Mouse (Mus musculus): ENCODE data around the gene Dlgap4. TPM values are rescaled to one million over a fixed set of nuclear protein-coding genes. Genes with fewer than 3 reads are reported as not detected.

Gene Dlgap4
- polyA plus RNA-seq, 1 experiment, result 47.1 TPM

- peaks cover 27% of the 10 kb centered on the region for H3K36me3 ChIP-seq (ENCODE audit: control insufficient read depth, insufficient read depth, low read length)
- WGBS, result 80% methylated on average over 11 of the region's 11 CpGs
- no peak overlapping the region for H3K27ac ChIP-seq (ENCODE audit: insufficient read depth, low read depth, low read length)
- no peaks in the 10 kb centered on the region for H3K4me1 ChIP-seq (ENCODE audit: control insufficient read depth, insufficient read depth, insufficient read length, low read length)
- no peak for TF ChIP-seq POLR2A (IDR thresholded peaks at IDR 0.05; ENCODE audit: low read depth, low read length)
- TF ChIP-seq CTCF (IDR thresholded peaks at IDR 0.05; ENCODE audit: extremely low read depth, insufficient read length, insufficient replicate concordance, low read depth, low read length), result no peak
- no peak overlapping the region for H3K4me3 ChIP-seq (ENCODE audit: low read depth, low read length)
- no peaks in the 10 kb centered on the region for H3K27me3 ChIP-seq (ENCODE audit: control insufficient read depth, insufficient read depth, low read length)
Measured at GRCm38 (mm10) chr2:156763101-156763500, 149.6 kb downstream of the Dlgap4 start.

GRCm38 (mm10) chr2:156764022-156764421, 150.5 kb downstream of the Dlgap4 start:
- Histone ChIP-seq H3K36me3 (ENCODE audit: control insufficient read depth, insufficient read depth, low read length) (peaks cover 24% of the 10 kb centered on the region), H3K27me3 (ENCODE audit: control insufficient read depth, insufficient read depth, low read length) (no peaks in the 10 kb centered on the region), H3K27ac (ENCODE audit: insufficient read depth, low read depth, low read length) (no peak overlapping the region), H3K4me3 (ENCODE audit: low read depth, low read length) (no peak overlapping the region), H3K4me1 (ENCODE audit: control insufficient read depth, insufficient read depth, insufficient read length, low read length) (no peaks in the 10 kb centered on the region)
- 95% methylated on average over 10 of the region's 10 CpGs for WGBS
- TF ChIP-seq POLR2A (IDR thresholded peaks at IDR 0.05; ENCODE audit: low read depth, low read length), result no peak
- no peak for TF ChIP-seq CTCF (IDR thresholded peaks at IDR 0.05; ENCODE audit: extremely low read depth, insufficient read length, insufficient replicate concordance, low read depth, low read length)

GRCm38 (mm10) chr2:156764747-156765146, 151.2 kb downstream of the Dlgap4 start:
- no peaks in the 10 kb centered on the region for H3K27me3 ChIP-seq (ENCODE audit: control insufficient read depth, insufficient read depth, low read length)
- 56% methylated on average over 4 of the region's 4 CpGs for WGBS
- no peak overlapping the region for H3K27ac ChIP-seq (ENCODE audit: insufficient read depth, low read depth, low read length)
- no peaks in the 10 kb centered on the region for H3K4me1 ChIP-seq (ENCODE audit: control insufficient read depth, insufficient read depth, insufficient read length, low read length)
- H3K36me3 ChIP-seq (ENCODE audit: control insufficient read depth, insufficient read depth, low read length), result peaks cover 20% of the 10 kb centered on the region
- H3K4me3 ChIP-seq (ENCODE audit: low read depth, low read length), result no peak overlapping the region
- TF ChIP-seq CTCF (IDR thresholded peaks at IDR 0.05; ENCODE audit: extremely low read depth, insufficient read length, insufficient replicate concordance, low read depth, low read length) (no peak), POLR2A (IDR thresholded peaks at IDR 0.05; ENCODE audit: low read depth, low read length) (no peak)

GRCm38 (mm10) chr2:156765593-156765992, 152.1 kb downstream of the Dlgap4 start:
- 47% methylated on average over 8 of the region's 8 CpGs for WGBS
- Histone ChIP-seq H3K4me1 (ENCODE audit: control insufficient read depth, insufficient read depth, insufficient read length, low read length) (no peaks in the 10 kb centered on the region), H3K4me3 (ENCODE audit: low read depth, low read length) (no peak overlapping the region), H3K27ac (ENCODE audit: insufficient read depth, low read depth, low read length) (no peak overlapping the region), H3K36me3 (ENCODE audit: control insufficient read depth, insufficient read depth, low read length) (peaks cover 20% of the 10 kb centered on the region), H3K27me3 (ENCODE audit: control insufficient read depth, insufficient read depth, low read length) (no peaks in the 10 kb centered on the region)
- no peak for TF ChIP-seq CTCF (IDR thresholded peaks at IDR 0.05; ENCODE audit: extremely low read depth, insufficient read length, insufficient replicate concordance, low read depth, low read length)
- TF ChIP-seq POLR2A (IDR thresholded peaks at IDR 0.05; ENCODE audit: low read depth, low read length), result no peak

- TF ChIP-seq CTCF (IDR thresholded peaks at IDR 0.05; ENCODE audit: extremely low read depth, insufficient read length, insufficient replicate concordance, low read depth, low read length), result no peak
- no peak for TF ChIP-seq POLR2A (IDR thresholded peaks at IDR 0.05; ENCODE audit: low read depth, low read length)
- H3K4me1 ChIP-seq (ENCODE audit: control insufficient read depth, insufficient read depth, insufficient read length, low read length), result no peaks in the 10 kb centered on the region
- H3K4me3 ChIP-seq (ENCODE audit: low read depth, low read length), result no peak overlapping the region
- H3K27ac ChIP-seq (ENCODE audit: insufficient read depth, low read depth, low read length), result no peak overlapping the region
- peaks cover 16% of the 10 kb centered on the region for H3K36me3 ChIP-seq (ENCODE audit: control insufficient read depth, insufficient read depth, low read length)
- 41% methylated on average over 10 of the region's 10 CpGs for WGBS
- no peaks in the 10 kb centered on the region for H3K27me3 ChIP-seq (ENCODE audit: control insufficient read depth, insufficient read depth, low read length)
Measured at GRCm38 (mm10) chr2:156766227-156767019, 152.9 kb downstream of the Dlgap4 start.

GRCm38 (mm10) chr2:156767108-156767507, 153.6 kb downstream of the Dlgap4 start:
- no peak overlapping the region for H3K4me3 ChIP-seq (ENCODE audit: low read depth, low read length)
- no peak for TF ChIP-seq CTCF (IDR thresholded peaks at IDR 0.05; ENCODE audit: extremely low read depth, insufficient read length, insufficient replicate concordance, low read depth, low read length)
- TF ChIP-seq POLR2A (IDR thresholded peaks at IDR 0.05; ENCODE audit: low read depth, low read length), result no peak

GRCm38 (mm10) chr2:156769274-156769673, 155.8 kb downstream of the Dlgap4 start:
- 70% methylated on average over 12 of the region's 12 CpGs for WGBS
- TF ChIP-seq CTCF (IDR thresholded peaks at IDR 0.05; ENCODE audit: extremely low read depth, insufficient read length, insufficient replicate concordance, low read depth, low read length), result no peak
- no peak for TF ChIP-seq POLR2A (IDR thresholded peaks at IDR 0.05; ENCODE audit: low read depth, low read length)
- H3K27ac ChIP-seq (ENCODE audit: insufficient read depth, low read depth, low read length), result no peak overlapping the region

More at GRCm38 (mm10) chr2:156767108-156767507, 153.6 kb downstream of the Dlgap4 start:
- Histone ChIP-seq H3K27me3 (ENCODE audit: control insufficient read depth, insufficient read depth, low read length) (no peaks in the 10 kb centered on the region), H3K36me3 (ENCODE audit: control insufficient read depth, insufficient read depth, low read length) (peaks cover 9% of the 10 kb centered on the region; the same call in 1 of the 2 replicates), H3K4me1 (ENCODE audit: control insufficient read depth, insufficient read depth, insufficient read length, low read length) (no peaks in the 10 kb centered on the region), H3K27ac (ENCODE audit: insufficient read depth, low read depth, low read length) (no peak overlapping the region)
- WGBS, result 63% methylated on average over 5 of the region's 5 CpGs

More at GRCm38 (mm10) chr2:156769274-156769673, 155.8 kb downstream of the Dlgap4 start:
- H3K27me3 ChIP-seq (ENCODE audit: control insufficient read depth, insufficient read depth, low read length), result no peaks in the 10 kb centered on the region
- H3K4me1 ChIP-seq (ENCODE audit: control insufficient read depth, insufficient read depth, insufficient read length, low read length), result no peaks in the 10 kb centered on the region
- no peaks in the 10 kb centered on the region for H3K36me3 ChIP-seq (ENCODE audit: control insufficient read depth, insufficient read depth, low read length)
- H3K4me3 ChIP-seq (ENCODE audit: low read depth, low read length), result no peak overlapping the region

Data from small intestine, adult 2 months (tissue).